Mouse (Mus musculus): ENCODE data around the gene Ptgis.
A peak's percentile ranks its signal among the peaks of the same experiment; 100 is the strongest.

Ptgis gene

GRCm38 (mm10) chr2:167147708-167148107 lies 92.7 kb downstream of the Ptgis start:
- peak; percentile 96 for DNase-seq

DNA sequence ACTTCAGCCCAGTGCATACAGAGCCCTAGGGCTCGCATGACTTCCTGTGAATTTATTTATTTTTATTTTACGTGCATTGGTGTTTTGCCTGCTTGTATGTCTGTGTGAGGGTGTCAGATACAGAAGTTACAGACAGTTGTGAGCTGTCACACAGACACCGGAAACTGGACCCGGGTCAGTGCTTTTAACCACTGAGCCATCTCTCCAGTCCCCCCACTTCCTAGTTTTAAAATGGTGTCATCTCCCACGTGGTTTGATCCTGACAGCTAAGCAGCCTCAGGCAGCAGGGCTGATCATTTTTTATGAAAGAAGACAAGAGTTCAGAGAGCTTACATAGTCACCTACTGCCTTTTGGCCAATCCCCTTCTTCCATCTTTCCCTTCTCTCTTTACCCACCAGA lies 94.5 kb downstream of the Ptgis start:
- peak; percentile 86 for DNase-seq

DNA sequence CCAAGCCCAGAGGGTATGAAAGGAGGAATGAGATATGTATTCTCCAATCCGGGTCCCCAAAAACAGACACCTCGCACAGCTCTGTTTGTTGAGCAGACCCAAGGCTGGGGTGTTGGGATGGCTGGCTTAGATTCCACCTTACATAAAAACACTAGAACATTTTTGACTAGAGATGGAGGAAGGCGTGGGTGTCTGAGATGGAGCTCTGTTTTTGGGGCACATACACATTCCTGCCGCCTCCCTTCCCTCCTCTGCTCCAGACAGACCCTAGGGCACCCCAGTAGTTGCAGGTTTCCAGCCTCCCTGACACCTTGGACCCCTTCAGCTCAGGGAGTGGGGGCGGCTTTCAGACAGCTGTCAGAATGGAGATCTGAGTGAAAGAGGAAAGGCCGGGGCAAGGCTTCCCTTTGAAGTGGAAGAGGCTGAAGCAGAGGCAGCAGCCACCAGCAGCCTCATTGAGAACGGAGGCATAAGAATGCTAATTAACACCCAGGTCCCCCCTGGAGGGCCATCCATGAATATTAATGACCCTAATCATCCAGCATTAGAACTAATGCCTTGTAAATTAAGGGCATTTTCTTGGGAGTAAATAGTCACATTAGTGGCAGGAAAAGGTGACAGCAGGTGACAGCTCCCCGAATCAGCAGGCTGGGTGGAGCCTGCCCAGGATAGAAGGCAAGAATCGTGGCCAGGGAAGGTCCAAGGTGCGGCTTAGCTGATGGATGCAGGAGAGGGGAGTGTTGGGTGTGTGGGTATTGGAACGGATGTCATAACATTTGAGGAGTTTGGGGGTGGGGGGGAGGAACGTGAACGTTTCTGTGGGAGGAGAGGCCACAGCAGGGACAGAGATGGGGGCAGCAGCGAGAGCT lies 95.7 kb downstream of the Ptgis start:
- no peak for DNase-seq

- peak; percentile 87 for DNase-seq
These were observed 96.5 kb downstream of the Ptgis start for GRCm38 (mm10) chr2:167143914-167144313.

DNA sequence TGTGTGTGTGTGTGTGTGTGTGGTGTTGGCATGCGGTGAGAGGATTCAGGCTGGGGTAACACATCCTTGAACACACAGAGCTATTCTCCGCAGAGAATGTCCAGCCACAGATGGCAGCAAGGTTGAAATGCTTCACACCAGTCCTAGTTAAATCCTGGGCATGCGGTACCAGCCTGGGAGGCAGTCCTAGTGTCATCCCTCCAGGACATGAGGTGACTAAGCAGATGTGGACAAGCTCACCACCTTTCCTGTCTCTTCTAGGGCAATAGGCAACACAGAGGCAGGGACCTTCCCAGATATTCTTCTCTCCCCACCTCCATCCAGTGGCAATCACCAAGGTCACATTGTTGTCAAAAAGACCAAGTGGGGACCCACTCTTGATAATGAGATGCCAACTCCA lies 98.1 kb downstream of the Ptgis start:
- no peak for DNase-seq

GRCm38 (mm10) chr2:167141810-167142209 lies 98.6 kb downstream of the Ptgis start:
- no peak for DNase-seq
